Mouse (Mus musculus) layer of hippocampus, postnatal 10 days (tissue): Measurements from ENCODE around the gene Slc44a3. TPM values are rescaled to one million over a fixed set of nuclear protein-coding genes. Genes with fewer than 3 reads are reported as not detected.

Source experiments
- DNase-seq, 2 experiments: peaks; one replicate each; pipeline ENCODE4 v3.0.0; 2021; ENCODE audit warnings: low spot score in 2 of 2
- total RNA-seq, 2 experiments: library from RNA; stranded (reverse); gene quantifications; 2 replicates each; pipeline ENCODE4 v1.2.3; 2021

Slc44a3 gene
- total RNA-seq, 2 experiments from 2014 or later = 0.11 to 0.14 TPM

DNA sequence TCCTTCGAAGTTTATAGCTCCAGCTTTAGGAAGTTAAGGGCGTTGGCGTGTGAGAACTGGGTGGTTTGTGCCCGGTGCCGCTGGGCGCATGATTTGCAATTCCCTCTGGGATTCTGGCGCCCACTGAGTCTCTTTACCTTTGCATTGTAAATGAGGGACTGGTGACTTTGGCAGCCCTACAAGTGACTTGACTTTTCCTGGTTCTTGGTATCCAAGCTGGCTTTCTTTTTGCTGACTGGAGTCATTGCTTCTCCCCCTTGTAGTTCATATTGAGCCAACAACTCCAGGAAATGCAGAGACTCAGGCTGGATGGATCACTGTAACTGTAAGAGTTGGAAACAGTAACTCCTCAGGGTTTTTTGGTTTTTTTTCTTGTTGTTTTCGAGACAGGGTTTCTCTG lies 104.0 kb downstream of the Slc44a3 start:
- no peak for DNase-seq

DNA sequence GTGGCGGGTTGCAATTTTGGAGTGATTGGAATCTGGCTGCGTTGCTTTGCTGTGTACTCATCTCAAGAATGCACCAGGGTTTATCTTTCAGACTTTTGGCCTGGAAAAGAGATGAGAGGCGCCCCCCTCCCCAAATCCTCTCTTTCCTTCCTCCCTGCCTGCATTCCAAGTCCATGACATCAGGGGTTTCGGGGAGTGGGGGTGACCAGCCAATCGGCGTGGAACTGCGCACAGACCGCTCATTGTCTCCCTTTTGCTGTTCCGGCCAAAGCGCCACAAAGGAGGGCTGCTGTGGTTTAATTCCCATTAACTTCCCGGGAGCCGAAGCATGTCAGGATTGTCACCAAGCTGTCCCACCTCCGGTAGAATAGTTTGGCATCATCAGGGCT lies 104.7 kb downstream of the Slc44a3 start:
- DNase-seq = peak; percentile 62 to 74

DNA sequence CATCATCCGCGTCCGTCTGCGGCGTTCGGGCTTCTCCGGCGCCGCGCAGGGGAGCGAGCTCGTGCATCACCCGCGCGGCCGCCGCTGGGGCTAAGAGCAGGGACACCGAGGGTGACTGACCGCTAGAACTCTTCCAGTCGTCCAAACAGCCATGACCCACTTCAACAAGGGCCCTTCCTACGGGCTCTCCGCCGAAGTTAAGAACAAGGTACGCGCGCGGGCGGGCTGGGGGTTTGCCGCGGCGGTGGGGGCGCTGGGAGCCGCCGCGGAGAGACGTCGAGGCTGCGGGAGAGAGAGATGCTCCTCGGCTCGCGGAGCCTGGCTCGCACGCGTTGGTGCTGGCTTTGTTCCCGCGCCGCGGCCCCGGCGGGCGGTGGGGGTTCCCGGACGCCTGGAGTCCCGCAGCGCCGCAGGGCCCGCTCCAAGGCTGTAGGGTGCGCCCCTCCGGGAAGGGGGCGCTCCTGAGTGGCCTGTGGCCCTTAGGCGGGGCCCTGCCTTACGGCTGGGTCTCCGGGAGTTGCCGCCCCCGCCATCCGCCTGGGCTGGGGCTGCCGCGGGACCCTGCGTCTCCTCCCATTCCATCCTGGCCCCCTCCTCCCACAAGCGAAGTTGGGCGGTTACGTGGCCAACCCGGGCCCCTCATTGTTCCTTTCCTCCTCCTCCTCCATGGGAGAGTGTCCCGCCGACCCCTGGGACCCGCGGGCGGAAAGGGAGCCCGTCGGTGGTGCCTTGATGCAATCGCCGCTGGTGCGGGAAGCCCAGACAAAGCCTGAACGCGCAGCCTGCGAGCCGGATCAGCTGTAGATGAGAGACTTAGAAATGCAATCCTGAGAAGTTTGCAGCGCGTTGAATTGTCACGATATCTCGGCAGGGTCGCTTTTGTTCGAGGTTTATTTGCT lies 105.3 kb downstream of the Slc44a3 start:
- DNase-seq = peak; percentile 77 to 87

DNA sequence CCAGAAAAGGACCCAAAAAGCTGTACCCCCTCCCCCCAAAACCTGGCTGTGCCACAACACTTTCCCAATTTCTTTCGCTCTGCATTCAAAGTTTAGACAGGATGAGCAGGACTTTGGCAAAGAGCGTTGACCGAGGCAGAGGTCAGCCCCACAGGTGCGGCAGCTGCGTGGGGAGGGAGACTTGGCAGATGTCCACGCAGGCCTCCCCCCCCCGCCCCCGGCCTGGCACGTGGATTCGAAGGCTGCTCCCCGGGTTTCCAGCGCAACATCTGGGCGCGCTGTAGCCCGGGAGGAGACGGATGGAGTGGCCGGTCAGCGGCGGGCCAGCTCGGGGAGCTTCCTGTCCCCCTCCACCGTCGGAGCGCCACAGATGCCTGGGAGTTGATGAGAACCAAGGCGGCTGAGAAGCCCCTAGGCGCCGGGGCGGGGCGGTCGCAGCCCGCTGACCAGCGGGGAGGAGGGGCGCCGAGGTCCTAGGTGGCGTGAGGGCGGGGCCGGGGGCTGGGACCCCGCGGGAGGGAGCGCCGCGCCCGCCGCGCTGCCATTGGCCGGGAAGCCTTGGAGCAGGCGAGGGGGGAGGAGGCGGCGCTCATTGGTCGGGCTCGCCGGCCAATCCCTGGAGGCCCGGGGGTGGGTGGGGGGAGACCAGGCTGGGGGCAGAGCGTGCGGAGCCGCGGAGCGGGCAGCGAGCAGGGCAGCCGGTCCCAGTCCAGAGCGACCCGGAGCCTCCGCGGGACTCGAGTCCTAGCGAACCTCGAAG lies 106.2 kb downstream of the Slc44a3 start, which contains the start of gene Cnn3:
Gene Cnn3 (plus strand): TSS at position 637 of the 760 bp plus-strand sequence.
- DNase-seq = peak; percentile 84 to 91

DNA sequence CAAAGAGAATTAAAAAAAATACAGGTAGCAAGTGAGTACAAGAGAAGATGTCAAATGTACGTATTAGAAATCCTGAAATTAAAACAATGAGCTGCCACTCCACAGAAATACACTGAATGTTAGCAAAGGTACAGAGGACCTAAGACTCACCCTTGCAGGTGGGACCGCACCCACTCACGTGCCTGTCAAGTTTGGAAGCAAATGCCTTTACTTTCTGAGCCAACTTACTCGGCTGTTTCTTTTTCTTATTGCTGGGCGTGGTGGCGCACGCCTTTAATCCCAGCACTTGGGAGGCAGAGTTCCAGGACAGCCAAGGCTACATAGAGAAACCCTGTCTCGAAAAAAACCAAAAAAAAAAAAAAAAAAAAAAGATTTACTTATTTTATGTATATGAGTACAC lies 109.8 kb downstream of the Slc44a3 start:
- DNase-seq = no peak

DNA sequence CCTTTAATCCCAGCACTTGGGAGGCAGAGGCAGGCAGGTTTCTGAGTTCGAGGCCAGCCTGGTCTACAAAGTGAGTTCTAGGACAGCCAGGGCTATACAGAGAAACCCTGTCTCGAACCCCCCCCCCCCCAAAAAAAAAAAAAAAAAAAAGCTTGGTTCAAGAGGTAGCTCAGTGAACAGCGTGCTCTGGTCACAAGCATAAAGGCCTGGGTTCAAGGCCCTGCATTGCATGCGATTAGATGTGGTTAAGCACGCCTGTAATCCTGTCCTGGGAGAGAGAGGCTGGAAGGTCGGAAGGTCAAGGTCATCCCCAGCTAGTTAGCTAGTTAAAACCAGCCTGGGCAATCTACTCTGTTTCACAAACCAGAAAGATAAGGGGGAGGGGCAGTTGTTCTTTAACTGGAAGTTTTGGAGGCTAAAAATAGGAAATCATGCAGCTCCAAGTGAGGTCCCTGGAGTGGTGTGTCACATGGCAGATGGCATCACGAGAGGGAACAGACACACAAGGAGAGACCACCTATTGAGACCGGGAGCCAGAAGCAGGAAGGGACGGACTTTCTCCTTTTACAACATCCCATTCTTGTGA lies 113.3 kb downstream of the Slc44a3 start:
- DNase-seq = no peak

DNA sequence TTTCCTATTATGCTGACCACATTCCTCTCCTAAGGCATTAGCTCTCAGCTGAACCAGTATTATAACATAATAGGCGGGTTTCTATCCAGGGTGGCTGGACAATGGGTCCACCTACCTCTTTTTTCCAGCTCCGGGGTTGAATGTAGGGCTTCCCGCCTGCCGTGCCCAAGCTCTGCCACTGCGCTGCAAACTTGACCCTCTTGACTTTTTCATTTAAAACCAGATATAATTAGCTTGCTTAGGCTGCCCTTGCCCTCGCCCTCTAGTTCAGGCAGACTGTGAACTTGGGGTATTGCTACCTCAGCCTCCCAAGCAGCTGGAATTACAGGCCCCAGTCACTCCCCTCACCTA lies 114.0 kb downstream of the Slc44a3 start:
- no peak for DNase-seq

DNA sequence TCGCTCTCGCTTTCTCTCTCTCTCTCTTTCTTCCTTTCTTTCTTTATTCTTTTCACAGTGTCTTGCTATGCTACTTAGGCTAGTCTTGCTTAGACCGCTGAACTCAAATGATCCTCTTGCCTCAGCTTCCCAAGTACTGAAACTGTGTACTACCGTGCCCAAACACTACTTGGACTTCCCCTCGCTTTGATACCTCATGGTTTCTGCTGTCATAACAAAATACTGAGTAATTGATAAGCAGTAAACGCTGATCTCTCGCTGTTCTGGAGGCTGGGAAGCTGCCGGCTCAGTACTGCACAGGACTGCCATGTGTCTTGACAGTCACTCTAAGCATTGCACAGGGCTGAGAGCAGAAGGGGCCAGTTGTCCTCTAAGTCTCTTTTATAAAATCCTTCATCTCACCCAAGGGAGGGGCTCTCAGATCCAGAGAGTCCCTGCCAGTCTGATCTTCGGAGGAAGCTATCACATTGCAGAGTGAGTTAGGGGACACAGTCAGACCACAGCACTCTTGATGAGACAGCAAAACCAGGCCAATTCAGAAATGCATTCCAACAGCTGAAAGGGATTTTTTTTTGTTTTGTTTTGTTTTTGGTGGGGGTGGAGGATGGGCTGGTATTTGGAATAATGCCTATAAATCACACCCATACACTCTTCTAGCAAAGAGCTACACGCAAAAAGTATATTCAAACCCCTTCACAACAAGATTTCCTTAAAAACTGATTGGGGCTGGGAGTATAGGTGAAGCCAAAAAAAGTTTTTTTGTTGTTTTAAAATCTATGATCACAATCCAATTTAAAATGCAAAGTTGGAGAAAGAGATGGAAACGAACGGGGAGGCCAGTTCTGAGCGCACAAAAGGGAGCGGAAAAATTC lies 114.6 kb downstream of the Slc44a3 start:
- DNase-seq = no peak

DNA sequence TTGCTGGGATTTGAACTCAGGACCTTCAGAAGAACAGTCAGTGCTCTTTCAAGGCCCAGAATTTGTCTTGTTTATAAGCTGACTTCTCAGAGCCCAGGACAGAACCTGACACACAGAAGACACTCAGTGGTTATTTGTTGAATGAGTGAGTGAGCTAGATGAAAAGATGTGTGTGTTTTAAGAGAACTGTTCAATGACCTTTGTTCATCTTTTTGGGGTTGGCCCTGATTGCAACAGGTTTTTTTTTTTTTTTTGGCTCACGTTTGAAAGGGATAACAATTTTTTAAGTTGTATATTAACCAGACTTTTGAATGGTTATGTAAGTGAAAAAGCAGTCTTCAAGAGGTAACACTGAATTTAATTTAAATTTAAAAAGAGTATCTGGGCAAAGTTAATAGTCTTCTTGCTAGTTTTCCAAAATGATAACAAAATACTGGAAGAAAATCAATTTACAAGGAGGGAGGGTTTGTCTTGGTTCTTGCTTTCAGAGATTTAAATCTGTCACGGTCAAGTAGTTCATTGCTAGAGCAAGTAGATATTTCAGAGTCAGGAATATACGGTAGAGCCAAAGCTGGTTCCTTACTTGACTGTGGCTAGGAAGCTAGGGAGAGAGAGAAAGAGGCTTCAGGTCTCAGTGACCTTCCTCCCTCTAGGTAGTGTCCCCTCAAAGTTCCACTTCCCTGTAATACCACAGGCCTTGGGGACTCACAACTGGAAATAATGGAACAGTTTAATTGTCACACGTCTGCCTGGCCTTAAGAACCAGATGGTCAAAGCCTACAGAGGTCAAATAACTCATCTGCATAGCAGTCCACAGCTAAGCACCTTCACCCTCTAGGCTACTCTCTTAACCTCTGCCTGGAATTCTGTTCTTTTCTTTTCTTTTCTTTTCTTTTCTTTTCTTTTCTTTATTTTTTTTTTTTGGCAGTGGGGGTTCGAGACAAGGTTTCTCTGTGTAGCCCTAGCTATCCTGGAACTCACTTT lies 115.7 kb downstream of the Slc44a3 start:
- no peak for DNase-seq

DNA sequence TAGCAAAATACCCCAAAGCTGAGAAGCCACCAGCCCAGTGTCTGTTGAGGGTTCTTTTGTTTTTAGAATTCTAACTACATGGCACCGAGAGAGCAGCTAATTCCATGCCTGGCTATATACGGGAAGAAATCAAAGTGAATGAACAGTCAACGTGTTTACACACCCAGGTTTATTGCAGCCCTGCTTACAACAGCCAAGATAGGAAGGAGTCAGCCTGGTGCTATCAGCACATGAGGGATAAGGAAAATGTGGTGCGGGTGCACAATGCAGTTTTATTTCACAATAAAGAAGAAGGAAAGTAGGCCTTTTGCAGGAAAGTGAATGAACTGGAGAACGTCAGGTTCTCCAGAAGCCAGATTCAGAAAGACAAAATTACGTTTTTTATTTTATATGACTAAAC lies 120.8 kb downstream of the Slc44a3 start:
- no peak for DNase-seq

Other genes starting within 250 kb of the Slc44a3 start
- gene Tmem56, start 249.3 kb downstream of the Slc44a3 start, total RNA-seq = 10 to 100 TPM; 23.5 to 24.7 TPM
- gene Alg14, start 240.6 kb downstream of the Slc44a3 start, total RNA-seq = 10 to 100 TPM; 17.7 to 27.3 TPM
- 100 to 1,000 TPM; 128 to 134 TPM for gene Cnn3, start 105.9 kb downstream of the Slc44a3 start, total RNA-seq
- not detected for gene 4930432M17Rik, start 138.4 kb upstream of the Slc44a3 start, total RNA-seq
- 10 to 100 TPM; 38.7 to 39.1 TPM for gene F3, start 191.1 kb upstream of the Slc44a3 start, total RNA-seq